8 mouse cellular contexts compared by ENCODE assay signal in the genomic region with DNA sequence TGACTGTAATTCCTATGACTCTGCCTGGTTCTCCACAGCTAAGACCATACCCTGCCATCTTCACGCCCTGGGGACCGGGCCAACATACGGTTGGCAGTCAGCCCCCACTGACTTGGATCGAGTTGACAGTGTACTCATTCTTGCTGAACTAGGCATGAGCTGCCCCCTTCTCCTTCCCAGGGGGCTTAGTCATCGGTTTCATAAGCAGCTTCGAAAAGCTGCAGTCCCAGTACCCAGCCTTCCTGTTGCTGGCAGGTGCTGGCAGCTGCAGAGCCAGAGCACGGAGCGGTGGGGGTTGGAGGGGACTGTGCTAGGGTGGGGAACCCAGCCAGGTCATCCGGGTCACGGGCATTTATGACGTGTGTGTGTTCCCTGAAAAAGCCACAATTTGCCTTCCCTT. TPM values are rescaled to one million over a fixed set of nuclear protein-coding genes. Genes with fewer than 3 reads are reported as not detected.
DNase-seq lines count a peak whose midpoint lies in the region; ATAC-seq and TF ChIP-seq lines count a peak whose summit lies in the region.

No protein-coding gene starts in this region.

- DNase-seq in liver, adult 2 months (ENCODE audit: extremely low read depth, low read depth, low spot score) = peak; percentile 11
- DNase-seq in liver, embryonic 11.5 days (ENCODE audit: low spot score) = no peak
- peak; percentile 80 for DNase-seq in adrenal gland, postnatal 10 days
- peak; percentile 40 to 66 for DNase-seq in frontal cortex, postnatal 10 days (ENCODE audit: low spot score in 2 of 2)
- no peak for DNase-seq in urinary bladder, postnatal 4 days (ENCODE audit: low spot score in 2 of 2)

- H3K4me2 ChIP-seq in liver, embryonic 11.5 days = no peak overlapping the region
- H3K4me2 ChIP-seq in intestine, postnatal 0 days (replicated peaks; ENCODE audit: low read depth) = no peak overlapping the region

- ATAC-seq in liver, embryonic 11.5 days (replicated peaks; ENCODE audit: low FRiP score) = no peak
- ATAC-seq in inflammation-experienced regulatory T-cells, adult 6 months = peak; percentile 17
- no peak for ATAC-seq in intestine, postnatal 0 days

- no peaks in the 10 kb centered on the region for H3K9me3 ChIP-seq in liver, embryonic 11.5 days (ENCODE audit: control insufficient read depth, low read length)
- H3K9me3 ChIP-seq in intestine, postnatal 0 days (ENCODE audit: control insufficient read depth) = no peaks in the 10 kb centered on the region

- H3K27me3 ChIP-seq in liver, adult 2 months (ENCODE audit: control insufficient read depth, insufficient read depth, low read length) = no peaks in the 10 kb centered on the region
- H3K27me3 ChIP-seq in liver, embryonic 11.5 days (replicated peaks; ENCODE audit: control insufficient read depth, insufficient read depth, low read length) = no peaks in the 10 kb centered on the region
- no peaks in the 10 kb centered on the region for H3K27me3 ChIP-seq in intestine, postnatal 0 days (replicated peaks; ENCODE audit: control insufficient read depth, insufficient read depth, low read length)

- H3K79me2 ChIP-seq in liver, adult 2 months (ENCODE audit: control insufficient read depth, insufficient read depth, low read length) = no peaks in the 10 kb centered on the region

- no peak overlapping the region for H3K27ac ChIP-seq in liver, adult 2 months (replicated peaks; ENCODE audit: insufficient read depth, low read depth, low read length)
- H3K27ac ChIP-seq in liver, embryonic 11.5 days (ENCODE audit: low read depth, low read length) = no peak overlapping the region
- H3K27ac ChIP-seq in olfactory bulb, adult 2 months (ENCODE audit: insufficient read depth, low read depth, low read length) = peak overlapping the region; percentile 17
- no peak overlapping the region for H3K27ac ChIP-seq in intestine, postnatal 0 days (ENCODE audit: low read depth, low read length)

- 79% methylated on average over 11 of the region's 11 CpGs for WGBS in liver, adult 2 months
- WGBS in liver, embryonic 11.5 days = 74% methylated on average over 11 of the region's 11 CpGs
- 15% methylated on average over 11 of the region's 11 CpGs for WGBS in olfactory bulb, adult 2 months
- 63% methylated on average over 11 of the region's 11 CpGs for WGBS in intestine, postnatal 0 days

- no peak for TF ChIP-seq POLR2A in liver, adult 2 months (IDR thresholded peaks at IDR 0.05; ENCODE audit: extremely low read depth, insufficient read depth, low read length)
- no peak for TF ChIP-seq POLR2A in olfactory bulb, adult 2 months (IDR thresholded peaks at IDR 0.05; ENCODE audit: insufficient read depth, low read depth, low read length)

- no peak for TF ChIP-seq CTCF in liver, adult 2 months (IDR thresholded peaks at IDR 0.05; ENCODE audit: low read depth, low read length)
- no peak for TF ChIP-seq CTCF in olfactory bulb, adult 2 months (IDR thresholded peaks at IDR 0.05; ENCODE audit: insufficient read depth, low read depth, low read length)
- TF ChIP-seq CTCF in intestine, postnatal 0 days (IDR thresholded peaks at IDR 0.05; ENCODE audit: low read depth) = no peak

- H3K9ac ChIP-seq in liver, adult 2 months (ENCODE audit: low read depth, low read length) = no peak overlapping the region
- H3K9ac ChIP-seq in liver, embryonic 11.5 days (ENCODE audit: low read depth, low read length) = no peak overlapping the region
- no peak overlapping the region for H3K9ac ChIP-seq in intestine, postnatal 0 days (ENCODE audit: low read depth, low read length)

- peaks cover 6% of the 10 kb centered on the region for H3K4me1 ChIP-seq in liver, adult 2 months (ENCODE audit: control insufficient read depth, insufficient read depth, low read length)
- no peaks in the 10 kb centered on the region for H3K4me1 ChIP-seq in liver, embryonic 11.5 days (replicated peaks; ENCODE audit: control insufficient read depth, insufficient read depth, low read length)
- H3K4me1 ChIP-seq in olfactory bulb, adult 2 months (ENCODE audit: control insufficient read depth, insufficient read depth, low read length) = peaks cover 25% of the 10 kb centered on the region
- no peaks in the 10 kb centered on the region for H3K4me1 ChIP-seq in intestine, postnatal 0 days (replicated peaks; ENCODE audit: control insufficient read depth, insufficient read depth, low read length)

- no peak overlapping the region for H3K4me3 ChIP-seq in liver, adult 2 months (ENCODE audit: insufficient read depth, low read depth, low read length)
- H3K4me3 ChIP-seq in liver, embryonic 11.5 days (ENCODE audit: low read depth, low read length) = no peak overlapping the region
- no peak overlapping the region for H3K4me3 ChIP-seq in olfactory bulb, adult 2 months (ENCODE audit: insufficient read depth, low read depth, low read length)
- no peak overlapping the region for H3K4me3 ChIP-seq in intestine, postnatal 0 days (ENCODE audit: low read depth, low read length)

- H3K36me3 ChIP-seq in liver, adult 2 months (ENCODE audit: control insufficient read depth, insufficient read depth, low read length) = no peaks in the 10 kb centered on the region
- H3K36me3 ChIP-seq in liver, embryonic 11.5 days (ENCODE audit: control insufficient read depth, insufficient read depth, low read length) = no peaks in the 10 kb centered on the region
- H3K36me3 ChIP-seq in intestine, postnatal 0 days (ENCODE audit: control insufficient read depth, insufficient read depth) = no peaks in the 10 kb centered on the region

RNA-seq across cellular contexts. Expression of a gene that starts 27.5 kb away (rescaled TPM):
- total RNA-seq in liver, adult 2 months (2014; rRNA removed) = 1.6 and 1.9 TPM in 2 replicates
- 0.82 and 1.1 TPM in 2 replicates for polyA plus RNA-seq in liver, adult 2 months (2012; rRNA removed)
- 0.21 and 0.59 TPM in 2 replicates for polyA plus RNA-seq in liver, embryonic 11.5 days (2014; fragmentation: Nextera tagmentation; extraction: Ambion mirVana)
- total RNA-seq in adrenal gland, postnatal 10 days (2021) = 10 to 100 TPM; 13.1 to 23.6 TPM
- under 1 TPM; 0.37 to 0.59 (median 0.58) TPM for polyA plus RNA-seq in inflammation-experienced regulatory T-cells, adult 6 months (2017; shearing (Covaris generic))
- polyA plus RNA-seq in olfactory bulb, adult 2 months (2012; ENCODE audit: insufficient read depth, insufficient read length, low replicate concordance, missing spikeins) = not detected in 2 replicates
- polyA plus RNA-seq in intestine, postnatal 0 days (2015; fragmentation: Nextera tagmentation; extraction: Ambion mirVana) = 0.44 TPM in 2 replicates

Comparison
In these comparisons a context has a peak if more than half of its experiments do, and no peak if none do; other contexts are left out.
1. DNase-seq: peak in liver, adult 2 months (single experiment), adrenal gland, postnatal 10 days (single experiment) and frontal cortex, postnatal 10 days (2 of 2); none in liver, embryonic 11.5 days (single experiment) and urinary bladder, postnatal 4 days (0 of 2).